Mouse (Mus musculus) liver, adult 10 weeks (tissue): ENCODE results near the gene Akap10. TPM values are rescaled to one million over a fixed set of nuclear protein-coding genes. Genes with fewer than 3 reads are reported as not detected.

ENCODE experiments used
- polyA plus RNA-seq: library from polyadenylated mRNA; stranded (reverse); fragments of 350-450 nt; fragmentation: Illumina TruSeq; extraction: RNeasy Lipid Tissue Mini Kit (QIAGEN cat#74804); gene quantifications from one replicate; pipeline ENCODE4 v1.2.3, GENCODE M21; 2014; ENCODE audit warnings: low read depth, low replicate concordance

The Akap10 gene
- 10.1 TPM for polyA plus RNA-seq

DNA sequence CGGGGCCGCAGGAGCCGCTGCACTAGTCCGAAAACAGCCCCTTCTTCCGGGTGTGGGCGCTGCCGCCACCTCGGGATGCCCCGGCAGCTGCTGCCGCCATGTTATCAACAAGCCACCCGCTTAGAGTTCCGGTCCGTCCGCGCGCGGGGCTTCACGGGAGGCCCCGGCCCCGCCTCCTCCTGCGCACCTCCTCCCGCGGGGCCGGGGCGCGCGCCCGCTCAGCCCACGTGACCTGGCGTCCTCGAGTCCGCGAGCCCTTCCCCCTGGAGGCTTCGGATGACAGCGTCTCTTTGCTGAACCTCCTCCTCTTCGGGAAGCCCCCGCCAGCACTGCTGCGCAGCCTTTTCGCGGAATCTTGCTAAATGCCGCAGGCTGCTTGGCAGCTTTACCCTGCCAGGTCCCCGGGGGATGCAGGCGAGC lies at the start of gene Akap10:
Akap10 (minus strand) TSS at position 155 of the 420 bp plus-strand sequence.

DNA sequence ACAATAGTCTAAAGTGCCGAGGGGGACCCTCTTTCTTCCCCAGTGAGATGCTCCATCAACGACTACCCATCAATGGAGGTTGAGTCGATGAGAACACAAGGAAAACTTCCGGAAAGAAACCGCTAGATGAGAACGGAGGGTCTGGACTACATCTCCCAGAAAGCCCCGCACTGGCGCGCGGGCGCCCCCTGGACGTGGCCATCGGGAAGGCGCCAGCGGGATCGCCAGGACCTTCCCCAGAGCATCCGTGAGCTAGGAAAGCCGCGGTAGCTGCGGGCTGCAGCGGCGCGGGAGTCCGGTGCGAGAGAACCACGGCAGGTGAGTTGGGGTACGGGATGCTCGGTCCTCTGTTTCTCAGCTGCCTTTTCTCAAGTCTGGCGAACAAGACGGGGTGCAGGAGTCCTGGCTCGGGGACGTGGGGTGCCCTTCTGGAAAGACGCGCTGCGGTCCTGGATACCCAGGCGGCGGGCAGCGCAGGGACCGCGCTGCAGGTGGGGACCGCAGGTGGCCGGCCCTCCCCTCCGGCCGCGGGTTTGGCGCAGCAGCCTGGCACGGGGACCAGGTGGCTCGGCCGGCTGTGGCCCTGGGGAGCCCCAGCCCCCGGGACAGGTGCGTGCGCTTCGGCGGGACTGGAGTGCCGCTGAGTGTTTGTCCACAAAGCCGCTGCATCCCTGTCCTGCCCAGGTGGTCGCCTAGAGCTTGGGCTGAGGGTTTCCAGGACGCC lies 26.7 kb upstream of the Akap10 start, which contains the start of gene Specc1:
Specc1 (plus strand) TSS at position 192 of the 724 bp plus-strand sequence.

DNA sequence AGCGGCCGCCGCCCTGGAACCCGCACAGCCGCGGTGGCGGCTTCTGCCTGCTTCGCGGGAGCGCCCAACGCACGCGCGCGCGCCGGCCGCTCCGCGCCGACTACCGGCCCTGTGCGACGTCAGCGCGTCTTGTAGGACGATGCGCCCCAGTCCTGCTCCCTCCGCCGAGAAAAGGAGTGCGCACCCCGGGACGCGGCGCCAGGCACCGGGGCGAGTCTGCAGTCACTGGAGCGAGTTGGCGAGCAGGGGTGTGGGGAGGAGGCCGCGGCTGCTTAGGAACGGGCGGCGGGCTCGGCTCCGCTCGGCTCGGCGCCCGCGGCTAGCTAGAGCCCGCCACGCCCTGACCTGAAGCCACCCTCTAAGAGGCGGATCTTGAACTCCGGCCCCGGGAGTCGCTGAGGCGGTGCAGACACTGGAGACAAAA lies 75.1 kb downstream of the Akap10 start, which contains the start of gene Ulk2:
Ulk2 (minus strand) TSS at position 86 of the 424 bp plus-strand sequence.

Other genes starting within 250 kb of the Akap10 start
- gene Fam83g, start 246.2 kb downstream of the Akap10 start, polyA plus RNA-seq = 0.08 TPM
- gene Slc5a10, start 209.4 kb downstream of the Akap10 start, polyA plus RNA-seq = not detected
- gene Prpsap2, start 168.2 kb downstream of the Akap10 start, polyA plus RNA-seq = 20.8 TPM
- 58.8 TPM for gene Ulk2, start 75.2 kb downstream of the Akap10 start, polyA plus RNA-seq
- 0.95 TPM for gene Specc1, start 26.5 kb upstream of the Akap10 start, polyA plus RNA-seq